Mouse (Mus musculus) lung, embryonic 14.5 days (tissue): Measurements from ENCODE around the gene Ube3c. TPM values are rescaled to one million over a fixed set of nuclear protein-coding genes. Genes with fewer than 3 reads are reported as not detected.

Experiments
- ATAC-seq: fragments of 200-750 bp; cut with Nextera tagmentation; 2 replicates; pipeline ENCODE4 v1.8.0; 2017; ENCODE audit warnings: mild to moderate bottlenecking, moderate TSS enrichment, moderate library complexity; ENCODE audit not compliant: insufficient read depth
- DNase-seq: peaks from one replicate; pipeline ENCODE4 v3.0.0-alpha.2; 2015
- H3K27ac ChIP-seq: fragments of 300-500 bp; sonication (generic); 2 replicates; pipeline ENCODE4 v1.5.1; 2014; ENCODE audit warnings: low read depth, mild to moderate bottlenecking, moderate library complexity
- H3K27me3 ChIP-seq: fragments of 300-500 bp; sonication (generic); 2 replicates; pipeline ENCODE4 v1.6.1; 2014; ENCODE audit warnings: low read length, control low read depth; ENCODE audit not compliant: insufficient read depth
- H3K36me3 ChIP-seq: fragments of 300-500 bp; sonication (generic); 2 replicates; pipeline ENCODE4 v1.6.1; 2014; ENCODE audit warnings: control low read depth; ENCODE audit not compliant: insufficient read depth
- H3K4me1 ChIP-seq: fragments of 300-500 bp; sonication (generic); 2 replicates; pipeline ENCODE4 v1.6.1; 2014; ENCODE audit warnings: antibody characterized with exemption, control low read depth; ENCODE audit not compliant: insufficient read depth
- H3K4me2 ChIP-seq: fragments of 300-500 bp; sonication (generic); 2 replicates; pipeline ENCODE4 v1.6.1; 2014; ENCODE audit warnings: mild to moderate bottlenecking
- H3K4me3 ChIP-seq: fragments of 300-500 bp; sonication (generic); 2 replicates; pipeline ENCODE4 v1.5.1; 2014; ENCODE audit warnings: low read depth, low read length
- H3K9ac ChIP-seq: fragments of 300-500 bp; sonication (generic); 2 replicates; pipeline ENCODE4 v1.6.1; 2014
- H3K9me3 ChIP-seq: fragments of 300-500 bp; sonication (generic); 2 replicates; pipeline ENCODE4 v1.6.1; 2016; ENCODE audit warnings: low read depth, low read length, control low read depth
- CTCF ChIP-seq: IDR thresholded peaks from 2 replicates; pipeline ENCODE4 v1.5.1; 2016; ENCODE audit warnings: antibody characterized with exemption, low read depth
- WGBS: fragments of 180-500 bp; shearing (Covaris S2); extraction: QIAGEN DNeasy Blood & Tissue Kit; methylation state at CpG from one replicate; pipeline ENCODE4 v1.1.7; 2014; 5-methylcytosine and 5-hydroxymethylcytosine counted together
- polyA plus RNA-seq: library from polyadenylated mRNA; unstranded; fragments of >200 nt; fragmentation: Nextera tagmentation; extraction: Ambion mirVana; gene quantifications from 2 replicates; pipeline ENCODE4 v1.2.1, GENCODE M21; 2014

The Ube3c gene
- polyA plus RNA-seq, 1 experiment from 2014 or later, result 44.2 TPM

DNA sequence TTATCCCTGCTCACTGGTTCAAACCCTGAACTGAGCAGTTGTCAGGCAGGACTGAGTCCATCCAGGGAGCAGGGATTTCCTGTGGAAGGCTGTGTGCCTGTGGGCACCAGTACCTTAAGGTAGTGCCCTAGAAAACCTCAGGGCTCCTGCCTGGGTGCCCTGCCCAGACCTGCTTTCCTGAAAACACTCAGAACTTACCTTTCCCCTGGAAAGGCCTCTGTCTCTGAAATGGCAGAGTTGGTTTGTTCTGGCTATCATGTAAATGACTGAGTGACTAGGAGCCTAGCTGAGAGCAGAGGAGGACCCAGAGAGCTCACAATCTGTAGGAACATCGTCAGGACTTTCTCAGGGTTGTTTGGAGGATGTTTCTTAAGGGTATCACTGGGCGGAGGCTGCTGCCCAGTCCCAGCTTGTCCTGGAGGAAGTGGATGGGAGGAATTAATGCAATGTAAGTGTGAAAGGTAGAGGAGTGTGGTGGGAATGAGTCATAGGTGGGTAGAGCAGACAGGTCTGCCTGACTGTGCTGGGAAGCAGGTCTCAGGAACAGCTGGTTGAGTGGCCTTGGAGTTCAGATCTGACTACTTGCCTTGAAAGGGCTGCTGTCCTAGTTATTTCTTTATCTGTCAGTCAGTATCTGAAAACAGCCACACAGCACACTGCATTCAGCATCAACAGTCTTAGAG is 130.6 kb downstream of the Ube3c start:
- Histone ChIP-seq H3K36me3 (no peaks in the 10 kb centered on the region), H3K4me2 (no peak overlapping the region), H3K4me1 (no peaks in the 10 kb centered on the region), H3K4me3 (no peak overlapping the region), H3K9me3 (no peaks in the 10 kb centered on the region), H3K27me3 (no peaks in the 10 kb centered on the region), H3K9ac (no peak overlapping the region), H3K27ac (no peak overlapping the region)
- ATAC-seq, result no peak
- WGBS, result 74% methylated on average over 2 of the region's 2 CpGs
- TF ChIP-seq CTCF, result no peak
- no peak for DNase-seq

GRCm38 (mm10) chr5:29707241-29707640 is 138.2 kb downstream of the Ube3c start:
- DNase-seq (no peak), ATAC-seq (no peak)
- no peak overlapping the region for H3K4me2 ChIP-seq
- no peak overlapping the region for H3K27ac ChIP-seq
- no peak overlapping the region for H3K4me3 ChIP-seq
- 78% methylated on average over 4 of the region's 4 CpGs for WGBS
- no peaks in the 10 kb centered on the region for H3K4me1 ChIP-seq
- no peaks in the 10 kb centered on the region for H3K36me3 ChIP-seq
- no peak overlapping the region for H3K9ac ChIP-seq
- no peaks in the 10 kb centered on the region for H3K9me3 ChIP-seq
- no peak for TF ChIP-seq CTCF
- no peaks in the 10 kb centered on the region for H3K27me3 ChIP-seq

- no peak overlapping the region for H3K4me3 ChIP-seq
- peak; percentile 51 for DNase-seq
- ATAC-seq, result peak; percentile 90
- TF ChIP-seq CTCF, result no peak
- no peak overlapping the region for H3K9ac ChIP-seq
- H3K4me2 ChIP-seq, result no peak overlapping the region
- no peaks in the 10 kb centered on the region for H3K4me1 ChIP-seq
- H3K27ac ChIP-seq, result peak overlapping the region; percentile 54; the same call in 1 of the 2 replicates
- 4% methylated on average over 5 of the region's 5 CpGs for WGBS
- no peaks in the 10 kb centered on the region for H3K27me3 ChIP-seq
- H3K36me3 ChIP-seq, result no peaks in the 10 kb centered on the region
- no peaks in the 10 kb centered on the region for H3K9me3 ChIP-seq
Measured at GRCm38 (mm10) chr5:29708258-29708657, 139.2 kb downstream of the Ube3c start.

GRCm38 (mm10) chr5:29711631-29712030 is 142.6 kb downstream of the Ube3c start:
- H3K36me3 ChIP-seq, result no peaks in the 10 kb centered on the region
- TF ChIP-seq CTCF, result no peak
- H3K9ac ChIP-seq, result no peak overlapping the region
- H3K27me3 ChIP-seq, result no peaks in the 10 kb centered on the region
- H3K4me3 ChIP-seq, result no peak overlapping the region
- H3K9me3 ChIP-seq, result no peaks in the 10 kb centered on the region
- H3K4me2 ChIP-seq, result no peak overlapping the region
- DNase-seq (no peak), ATAC-seq (no peak)
- H3K4me1 ChIP-seq, result no peaks in the 10 kb centered on the region
- no peak overlapping the region for H3K27ac ChIP-seq

GRCm38 (mm10) chr5:29712906-29713305 is 143.9 kb downstream of the Ube3c start:
- H3K4me3 ChIP-seq, result no peak overlapping the region
- H3K27me3 ChIP-seq, result no peaks in the 10 kb centered on the region
- no peaks in the 10 kb centered on the region for H3K4me1 ChIP-seq
- WGBS, result 55% methylated on average over 1 of the region's 1 CpGs
- no peak overlapping the region for H3K9ac ChIP-seq
- TF ChIP-seq CTCF, result no peak
- H3K9me3 ChIP-seq, result no peaks in the 10 kb centered on the region
- H3K27ac ChIP-seq, result no peak overlapping the region
- H3K4me2 ChIP-seq, result no peak overlapping the region
- no peak for ATAC-seq
- no peaks in the 10 kb centered on the region for H3K36me3 ChIP-seq
- DNase-seq, result no peak

DNA sequence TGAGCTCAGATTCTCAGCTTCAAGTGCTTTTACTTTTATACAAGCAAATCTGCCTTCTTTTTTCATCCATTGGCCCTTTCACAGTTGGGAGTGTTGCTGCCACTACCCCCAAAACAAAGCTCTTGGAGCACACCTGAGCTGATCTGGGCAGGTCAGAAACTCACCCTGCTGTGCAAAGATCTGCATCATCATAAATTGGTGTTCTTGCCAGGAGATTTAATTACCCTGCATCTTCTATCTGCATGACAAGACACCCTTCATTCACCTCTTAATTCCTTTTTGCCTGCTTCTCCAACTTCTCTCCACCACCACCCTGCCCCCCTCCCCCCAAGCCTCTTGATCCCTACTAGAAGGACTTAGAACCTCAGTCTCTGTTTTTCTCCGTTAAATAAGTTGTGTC is 152.1 kb downstream of the Ube3c start:
- H3K4me2 ChIP-seq, result no peak overlapping the region
- 21% methylated on average over 1 of the region's 1 CpGs for WGBS
- H3K9me3 ChIP-seq, result no peaks in the 10 kb centered on the region
- H3K27ac ChIP-seq, result no peak overlapping the region
- no peak for ATAC-seq
- H3K9ac ChIP-seq, result no peak overlapping the region
- no peaks in the 10 kb centered on the region for H3K27me3 ChIP-seq
- no peak for TF ChIP-seq CTCF
- H3K36me3 ChIP-seq, result no peaks in the 10 kb centered on the region
- H3K4me3 ChIP-seq, result no peak overlapping the region
- H3K4me1 ChIP-seq, result no peaks in the 10 kb centered on the region
- no peak for DNase-seq

DNA sequence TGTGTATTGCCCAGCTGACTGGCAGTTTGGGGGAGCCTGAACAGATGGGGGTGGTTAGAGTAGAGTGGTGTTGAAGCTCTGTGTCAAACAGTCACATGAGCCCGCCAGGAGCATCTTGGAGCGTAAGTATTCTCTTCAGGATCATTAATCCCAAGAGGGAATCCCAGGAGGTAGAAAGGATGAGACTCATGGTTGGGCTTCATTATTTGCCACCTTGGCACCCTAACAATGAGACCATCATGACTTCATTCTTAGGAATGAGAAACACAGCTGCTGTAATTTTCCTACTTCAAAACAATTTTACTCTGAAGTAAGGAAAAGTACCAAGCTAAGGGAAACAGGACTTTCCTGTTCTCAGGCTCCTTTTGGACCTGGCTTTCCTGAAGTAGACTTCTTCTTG is 156.3 kb downstream of the Ube3c start:
- Histone ChIP-seq H3K9me3 (no peaks in the 10 kb centered on the region), H3K27ac (no peak overlapping the region), H3K9ac (no peak overlapping the region), H3K36me3 (no peaks in the 10 kb centered on the region), H3K4me2 (no peak overlapping the region), H3K4me3 (no peak overlapping the region), H3K4me1 (no peaks in the 10 kb centered on the region), H3K27me3 (no peaks in the 10 kb centered on the region)
- DNase-seq, result no peak
- TF ChIP-seq CTCF, result no peak
- no peak for ATAC-seq
- 82% methylated on average over 2 of the region's 2 CpGs for WGBS

Other genes with a start within 250 kb of the Ube3c start
- 11.8 and 12.8 TPM in 2 replicates for gene Lmbr1, start 190.9 kb upstream of the Ube3c start, polyA plus RNA-seq
- gene Nom1, start 134.6 kb upstream of the Ube3c start, polyA plus RNA-seq, result 21.2 and 26.8 TPM in 2 replicates
- not detected in 2 replicates for gene Mnx1, start 90.8 kb upstream of the Ube3c start, polyA plus RNA-seq
- gene Dnajb6, start 166.4 kb downstream of the Ube3c start, polyA plus RNA-seq, result 143 and 146 TPM in 2 replicates
- not detected in 2 replicates for gene Gm5129, start 166.7 kb downstream of the Ube3c start, polyA plus RNA-seq